Mouse (Mus musculus): Measurements from ENCODE around the gene Gm49388.

- TF ChIP-seq TCF12 (IDR thresholded peaks at IDR 0.05; ENCODE audit: insufficient read depth, poor library complexity, severe bottlenecking), result no peak
- peak; percentile 90 for TF ChIP-seq POLR2A (IDR thresholded peaks at IDR 0.05; ENCODE audit: insufficient read length, low read depth)
These were observed 15.8 kb upstream of the Gm49388 start, which contains the start of gene Orai3 for GRCm38 (mm10) chr7:127769651-127770038.

Measured in myocyte (in vitro differentiated cells).